26 mouse cellular contexts compared by ENCODE assay signal in genomic region chr4:103388530-103389178, GRCm38 (mm10).
DNase-seq lines count a peak whose midpoint lies in the region; ATAC-seq lines count a peak whose summit lies in the region.
"Had no signal": no experiment of that assay in that cellular context is flagged by ENCODE, and none has a peak within 500 bp of the region (broad histone marks: within the 10 kb centered on the region; RNA-seq: fewer than 3 reads in every experiment).

No protein-coding gene starts in this region.

- H3K9me3 ChIP-seq in midbrain, embryonic 13.5 days = no peaks in the 10 kb centered on the region
- H3K9me3 ChIP-seq in midbrain, embryonic 10.5 days (replicated peaks) = no peaks in the 10 kb centered on the region
- no peaks in the 10 kb centered on the region for H3K9me3 ChIP-seq in hindbrain, embryonic 14.5 days (ENCODE audit: control insufficient read depth, low read length)
- H3K9me3 ChIP-seq: forebrain, embryonic 10.5 days; forebrain, embryonic 13.5 days; heart, embryonic 10.5 days; heart, embryonic 13.5 days; hindbrain, embryonic 12.5 days had no signal

- no peak overlapping the region for H3K27ac ChIP-seq in midbrain, embryonic 13.5 days
- H3K27ac ChIP-seq in midbrain, embryonic 10.5 days (replicated peaks) = no peak overlapping the region
- no peak overlapping the region for H3K27ac ChIP-seq in hindbrain, embryonic 14.5 days
- H3K27ac ChIP-seq: forebrain, embryonic 10.5 days; forebrain, embryonic 13.5 days; heart, adult 2 months; heart, embryonic 10.5 days; heart, embryonic 13.5 days; hindbrain, embryonic 12.5 days had no signal

- no peak overlapping the region for H3K9ac ChIP-seq in midbrain, embryonic 13.5 days (replicated peaks)
- H3K9ac ChIP-seq in hindbrain, embryonic 14.5 days = no peak overlapping the region
- H3K9ac ChIP-seq: forebrain, embryonic 13.5 days; heart, embryonic 13.5 days; hindbrain, embryonic 12.5 days had no signal

- 0 out of 2 replicates have a peak, but pooled peaks have one; percentile 14 for ATAC-seq in midbrain, embryonic 13.5 days
- ATAC-seq in granulocyte monocyte progenitor cell, adult 5-6 weeks (replicated peaks; ENCODE audit: poor library complexity, severe bottlenecking) = peak; percentile 60
- no peak for ATAC-seq in CD4-positive, CD25-positive, alpha-beta regulatory T cell, adult 4 months
- no peak for ATAC-seq in hindbrain, embryonic 14.5 days (ENCODE audit: low FRiP score)
- ATAC-seq: hindbrain, embryonic 16.5 days had no signal

- no peaks in the 10 kb centered on the region for H3K27me3 ChIP-seq in midbrain, embryonic 13.5 days
- no peaks in the 10 kb centered on the region for H3K27me3 ChIP-seq in midbrain, embryonic 10.5 days (ENCODE audit: low read depth, poor library complexity, severe bottlenecking)
- H3K27me3 ChIP-seq in hindbrain, embryonic 14.5 days (ENCODE audit: control insufficient read depth, insufficient read depth, low read length) = no peaks in the 10 kb centered on the region
- H3K27me3 ChIP-seq: forebrain, embryonic 13.5 days; heart, embryonic 13.5 days; hindbrain, embryonic 12.5 days had no signal

- DNase-seq in heart, adult 11 months = peak; percentile 28
- no peak for DNase-seq in heart, adult 18-20 months
- DNase-seq in midbrain, embryonic 10.5 days (ENCODE audit: low spot score) = no peak
- DNase-seq in hindbrain, embryonic 14.5 days (ENCODE audit: low spot score) = no peak
- DNase-seq: adrenal gland, adult 2 months; adrenal gland, postnatal 14 days; cerebellum, adult 11 months; cerebellum, adult 2 months; cerebellum, adult 9-11 months; cerebellum, postnatal 25 days; embryo, embryonic 11 days; gastrocnemius, postnatal 10 days; gastrocnemius, postnatal 36 days; heart, adult 2 months; heart, postnatal 14 days; heart, postnatal 4 days had no signal

- H3K4me3 ChIP-seq in midbrain, embryonic 13.5 days (replicated peaks) = no peak overlapping the region
- no peak overlapping the region for H3K4me3 ChIP-seq in midbrain, embryonic 10.5 days
- H3K4me3 ChIP-seq in hindbrain, embryonic 14.5 days (replicated peaks; ENCODE audit: low read length) = no peak overlapping the region
- H3K4me3 ChIP-seq: forebrain, embryonic 10.5 days; forebrain, embryonic 13.5 days; heart, adult 2 months; heart, embryonic 10.5 days; heart, embryonic 13.5 days; hindbrain, embryonic 12.5 days had no signal

- peaks cover 16% of the 10 kb centered on the region for H3K4me1 ChIP-seq in midbrain, embryonic 13.5 days (replicated peaks)
- H3K4me1 ChIP-seq in midbrain, embryonic 10.5 days = peaks cover 15% of the 10 kb centered on the region
- 0 out of 2 replicates have a peak, but pooled peaks cover 7% of the 10 kb centered on the region for H3K4me1 ChIP-seq in hindbrain, embryonic 14.5 days (replicated peaks; ENCODE audit: control insufficient read depth, insufficient read depth, low read length)
- H3K4me1 ChIP-seq: heart, embryonic 10.5 days; heart, embryonic 13.5 days had no signal

- no peaks in the 10 kb centered on the region for H3K36me3 ChIP-seq in midbrain, embryonic 13.5 days
- no peaks in the 10 kb centered on the region for H3K36me3 ChIP-seq in midbrain, embryonic 10.5 days
- no peaks in the 10 kb centered on the region for H3K36me3 ChIP-seq in hindbrain, embryonic 14.5 days (replicated peaks; ENCODE audit: control insufficient read depth, insufficient read depth)
- H3K36me3 ChIP-seq: forebrain, embryonic 10.5 days; G1E; heart, embryonic 10.5 days; heart, embryonic 13.5 days; hindbrain, embryonic 12.5 days had no signal

- H3K4me2 ChIP-seq in midbrain, embryonic 13.5 days (replicated peaks) = no peak overlapping the region
- no peak overlapping the region for H3K4me2 ChIP-seq in hindbrain, embryonic 14.5 days (replicated peaks)
- H3K4me2 ChIP-seq: forebrain, embryonic 13.5 days; heart, embryonic 13.5 days; hindbrain, embryonic 12.5 days had no signal

- 73% methylated on average over 8 of the region's 8 CpGs for whole genome bisulfite sequencing in midbrain, embryonic 13.5 days
- 77% methylated on average over 8 of the region's 8 CpGs for WGBS in midbrain, embryonic 10.5 days
- 75% methylated on average over 8 of the region's 8 CpGs for WGBS in hindbrain, embryonic 14.5 days

Comparison
In these comparisons a context has a peak if more than half of its experiments do, and no peak if none do; other contexts are left out.
1. ATAC-seq: peak in midbrain, embryonic 13.5 days (single experiment) and granulocyte monocyte progenitor cell, adult 5-6 weeks (single experiment); none in CD4-positive, CD25-positive, alpha-beta regulatory T cell, adult 4 months (single experiment) and hindbrain, embryonic 14.5 days (single experiment).